Mouse (Mus musculus) brain, embryonic 14.5 days (tissue): ENCODE data around the gene Myo1b. TPM values are rescaled to one million over a fixed set of nuclear protein-coding genes. Genes with fewer than 3 reads are reported as not detected.

Source experiments
- DNase-seq: peaks from one replicate; pipeline ENCODE4 v3.0.0-alpha.2; 2011; ENCODE audit warnings: low read depth
- CTCF ChIP-seq: fragments of 200-500 bp; IDR thresholded peaks from 2 replicates; pipeline ENCODE4 v1.5.1; 2012; ENCODE audit warnings: inconsistent platforms, mild to moderate bottlenecking, moderate library complexity, borderline replicate concordance; ENCODE audit not compliant: insufficient read depth, insufficient read length; ENCODE audit errors: extremely low read depth
- POLR2A ChIP-seq: fragments of 200-500 bp; IDR thresholded peaks from 2 replicates; pipeline ENCODE4 v1.6.1; 2012; ENCODE audit warnings: mild to moderate bottlenecking, inconsistent platforms, borderline replicate concordance; ENCODE audit not compliant: poor library complexity, insufficient read depth, insufficient read length, severe bottlenecking; ENCODE audit errors: extremely low read depth
- polyA plus RNA-seq: library from polyadenylated mRNA; depleted of rRNA; stranded (reverse); fragments of >200 nt; gene quantifications from 2 replicates; pipeline ENCODE4 v1.2.3, GENCODE M21; 2012

Myo1b gene
- polyA plus RNA-seq, 1 experiment, result 59.1 TPM

DNA sequence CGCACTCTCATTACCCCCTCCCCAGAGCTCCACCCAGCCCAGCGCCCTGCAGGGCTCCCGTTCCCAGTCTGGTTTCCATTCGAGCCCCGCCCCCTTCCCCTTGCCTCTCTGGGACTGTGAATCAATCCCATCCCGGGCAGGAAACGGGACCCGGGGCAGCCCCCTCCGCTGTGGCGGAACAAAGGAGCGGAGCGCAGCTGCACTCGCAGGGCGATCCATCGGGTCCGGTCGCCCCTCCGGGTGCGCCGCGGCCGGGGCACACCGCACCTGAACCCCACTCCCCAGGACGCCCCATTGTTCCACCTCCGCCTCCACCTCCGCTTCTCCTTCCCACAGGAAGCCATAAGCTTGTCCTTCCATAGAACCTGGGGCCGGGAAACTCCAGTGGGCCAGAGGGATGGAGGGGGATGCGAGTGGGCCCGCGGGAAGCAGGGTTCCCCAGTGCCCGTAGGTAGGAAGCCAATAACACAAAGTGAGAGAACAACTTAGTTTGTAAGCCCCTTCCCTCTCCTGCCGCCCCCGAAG is 758 bp downstream of the Myo1b start:
- peak; percentile 94 for TF ChIP-seq POLR2A
- no peak for TF ChIP-seq CTCF
- peak; percentile 94 for DNase-seq

DNA sequence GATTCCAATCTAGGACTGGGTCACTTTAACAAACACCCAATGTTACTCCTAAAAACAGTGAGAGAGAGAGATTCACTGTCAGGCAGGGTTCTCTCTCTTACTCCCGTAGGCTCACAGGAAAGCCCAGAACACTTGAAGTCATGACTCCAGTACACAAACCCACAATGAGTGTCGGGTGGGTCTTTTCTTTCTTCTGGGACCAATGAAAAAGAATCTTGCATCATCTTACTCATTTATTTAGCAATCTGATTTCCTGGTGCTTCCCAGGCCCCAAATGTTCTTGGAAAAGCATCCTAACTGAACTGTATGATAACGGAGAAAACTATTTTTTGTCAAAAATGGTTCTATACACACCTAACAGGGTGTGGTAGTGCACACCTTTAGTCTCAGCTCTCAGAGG is 1.8 kb downstream of the Myo1b start:
- TF ChIP-seq CTCF (no peak), POLR2A (no peak)
- no peak for DNase-seq

DNA sequence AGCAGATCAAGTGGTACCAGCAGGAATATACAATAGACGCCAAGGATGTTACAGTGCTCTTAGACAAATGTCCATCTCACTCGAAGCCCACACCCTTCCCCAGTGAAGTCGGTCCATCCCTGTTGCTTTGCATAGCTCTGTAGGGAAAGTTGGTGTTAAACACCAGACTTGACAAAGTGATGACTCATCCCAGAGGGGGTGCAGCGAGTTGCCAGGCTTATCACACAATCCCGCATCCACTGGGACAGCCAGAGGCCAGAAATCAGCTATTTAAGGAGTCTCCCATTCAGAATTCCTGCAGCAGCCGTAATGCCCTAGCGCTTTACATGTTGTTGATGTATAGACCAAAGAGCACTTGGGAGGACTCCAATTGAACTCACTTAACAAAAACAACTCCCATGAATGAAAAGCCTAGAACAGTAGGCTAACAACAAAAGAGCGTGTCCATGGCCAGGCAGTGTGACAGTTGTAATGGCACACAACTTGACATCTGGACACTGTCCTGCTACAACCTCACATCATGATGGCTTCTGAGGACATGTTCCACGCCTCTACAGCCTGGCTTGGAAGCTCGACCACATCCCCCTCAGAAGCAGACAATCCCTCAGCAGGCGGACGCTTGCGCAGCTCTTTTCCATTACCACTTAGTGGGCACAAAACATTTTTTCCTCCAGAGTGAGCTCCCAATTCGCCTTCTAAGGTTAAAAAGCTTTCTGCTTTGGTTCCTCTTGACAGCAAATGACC is 2.6 kb downstream of the Myo1b start:
- peak; percentile 37 for DNase-seq
- TF ChIP-seq CTCF (no peak), POLR2A (no peak)

DNA sequence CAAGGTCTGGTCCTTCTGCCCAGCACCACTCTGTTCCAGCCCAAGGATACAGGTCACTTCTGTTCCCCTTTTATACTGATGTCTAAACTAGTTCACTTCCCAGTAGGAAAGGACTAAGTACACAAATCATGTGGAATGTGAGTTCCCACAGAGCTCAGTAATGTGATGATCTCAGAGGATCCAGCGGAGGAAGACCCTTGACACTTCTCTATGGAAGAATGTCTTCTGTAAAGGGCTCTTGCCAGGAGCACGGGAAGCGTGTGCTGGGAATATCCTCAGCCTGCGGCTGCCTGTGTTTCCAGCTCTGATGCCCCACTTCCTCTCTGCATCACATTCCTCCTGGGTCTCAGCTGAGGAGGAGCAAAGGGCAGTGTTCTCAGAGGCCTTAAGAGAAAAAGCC is 4.5 kb downstream of the Myo1b start:
- TF ChIP-seq CTCF (no peak), POLR2A (no peak)
- DNase-seq, result peak; percentile 31

DNA sequence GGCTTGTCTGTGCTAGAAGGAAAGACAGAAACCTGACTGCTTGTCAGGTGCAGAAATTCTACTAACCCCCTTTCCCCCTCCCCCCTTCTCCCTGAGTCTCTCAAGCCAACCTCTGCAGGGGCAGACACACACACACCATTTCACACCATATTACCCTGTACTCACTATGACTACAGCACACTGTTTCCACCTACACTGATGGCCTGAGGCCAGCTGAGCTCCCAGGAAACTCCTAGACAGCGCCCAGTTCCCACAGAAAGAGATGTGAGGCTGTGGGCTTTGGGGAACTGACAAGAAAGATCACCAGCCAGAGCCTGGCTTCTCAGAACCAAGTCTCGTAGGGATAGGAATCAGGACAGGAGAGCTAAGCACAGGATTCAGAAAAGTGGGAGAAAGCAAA is 6.7 kb downstream of the Myo1b start:
- peak; percentile 47 for DNase-seq
- TF ChIP-seq POLR2A (no peak), CTCF (no peak)

DNA sequence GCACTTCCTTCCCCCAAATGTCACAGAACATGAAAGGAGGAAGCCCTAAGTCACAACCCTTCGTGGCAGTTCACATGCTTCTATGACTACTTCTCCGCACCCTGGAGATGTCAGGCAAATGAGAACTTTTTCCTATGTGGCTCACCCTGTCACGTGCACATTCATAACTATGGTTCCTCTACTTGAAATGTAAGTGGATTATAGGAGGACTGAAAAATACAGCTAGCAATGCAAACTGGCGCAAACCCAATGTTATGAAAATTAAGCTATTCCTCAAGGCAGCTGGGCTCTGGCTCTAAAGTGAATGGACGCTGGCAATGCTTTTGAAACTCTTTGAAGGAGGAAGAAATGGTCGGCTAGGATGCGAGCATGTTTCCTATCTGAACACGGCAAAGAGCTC is 8.1 kb downstream of the Myo1b start:
- TF ChIP-seq POLR2A (no peak), CTCF (no peak)
- peak; percentile 61 for DNase-seq

DNA sequence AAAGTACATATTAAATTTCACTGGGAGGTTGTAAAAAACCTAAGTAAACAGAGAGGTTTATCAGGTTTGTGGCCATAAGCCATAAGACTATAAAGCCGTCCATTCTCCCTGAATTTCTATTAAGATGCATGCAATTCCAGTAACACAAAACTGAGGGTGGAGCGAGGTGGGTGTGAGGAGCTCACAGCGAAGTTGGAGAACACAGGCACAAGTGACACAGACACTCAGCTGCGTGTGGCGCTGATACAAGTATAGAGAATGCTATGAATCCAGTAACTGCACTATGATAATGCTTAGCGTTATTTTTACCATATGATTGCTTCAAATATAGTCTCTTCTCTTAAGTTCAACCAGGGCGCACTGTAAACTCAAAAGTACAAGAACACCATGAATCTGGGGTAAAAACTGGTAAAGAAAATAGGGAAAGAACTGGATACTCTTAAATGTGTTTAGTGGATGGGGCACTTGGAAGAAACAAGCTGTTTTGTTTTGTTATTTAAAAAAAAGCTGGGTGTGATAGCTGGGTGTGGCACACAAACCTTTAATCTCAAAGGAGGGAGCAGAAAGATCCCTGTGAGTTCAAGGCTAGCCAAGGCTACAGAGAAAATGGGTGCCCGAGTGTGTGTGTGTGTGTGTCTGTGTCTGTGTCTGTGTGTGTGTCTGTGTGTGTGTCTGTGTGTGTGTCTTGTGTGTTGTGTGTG is 9.5 kb downstream of the Myo1b start:
- no peak for DNase-seq

DNA sequence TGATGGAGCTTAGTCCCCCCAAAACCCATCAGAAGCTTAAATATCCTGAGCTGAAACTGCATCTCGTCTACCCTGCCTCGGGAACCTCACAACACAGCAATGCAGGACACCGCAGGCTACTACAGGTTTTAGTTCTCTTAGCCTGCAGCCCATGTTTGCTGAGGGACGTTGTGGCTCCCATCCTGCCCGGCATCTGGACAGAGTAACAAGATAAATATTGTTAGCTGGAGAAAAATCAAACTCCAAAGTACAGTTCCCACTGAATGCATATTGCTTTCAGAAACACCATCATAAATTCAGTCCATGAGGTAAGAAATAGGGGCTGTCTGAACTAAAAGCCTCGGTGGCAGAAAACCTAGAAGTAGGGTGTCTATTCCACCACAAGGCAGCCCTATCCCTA is 10.8 kb downstream of the Myo1b start:
- DNase-seq, result no peak

More for the DNA sequence above, 9.5 kb downstream of the Myo1b start:
- TF ChIP-seq CTCF, result no peak
- no peak for TF ChIP-seq POLR2A

DNA sequence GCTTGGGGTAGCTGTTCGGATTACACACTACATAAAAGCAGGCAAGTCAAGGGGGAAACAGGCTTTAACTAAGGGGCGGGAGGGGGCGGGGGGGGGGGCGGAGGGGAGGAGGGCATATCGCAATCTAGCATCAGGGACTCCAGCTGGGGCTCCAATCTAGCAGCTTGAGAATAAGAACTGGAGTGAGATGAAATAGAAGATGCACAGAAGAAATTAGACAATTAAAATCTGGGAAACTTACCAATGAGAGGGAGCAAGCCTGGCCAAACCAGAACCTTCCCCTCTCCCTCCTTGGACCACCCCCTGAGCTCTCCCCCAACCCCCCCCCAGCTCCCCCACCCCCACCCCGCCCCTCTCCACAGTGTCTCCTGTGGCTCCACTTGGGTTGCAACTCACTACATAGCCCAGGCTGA is 18.7 kb downstream of the Myo1b start:
- DNase-seq, result peak; percentile 31
- TF ChIP-seq POLR2A (no peak), CTCF (no peak)

More for the DNA sequence above, 10.8 kb downstream of the Myo1b start:
- TF ChIP-seq CTCF (no peak), POLR2A (no peak)

DNA sequence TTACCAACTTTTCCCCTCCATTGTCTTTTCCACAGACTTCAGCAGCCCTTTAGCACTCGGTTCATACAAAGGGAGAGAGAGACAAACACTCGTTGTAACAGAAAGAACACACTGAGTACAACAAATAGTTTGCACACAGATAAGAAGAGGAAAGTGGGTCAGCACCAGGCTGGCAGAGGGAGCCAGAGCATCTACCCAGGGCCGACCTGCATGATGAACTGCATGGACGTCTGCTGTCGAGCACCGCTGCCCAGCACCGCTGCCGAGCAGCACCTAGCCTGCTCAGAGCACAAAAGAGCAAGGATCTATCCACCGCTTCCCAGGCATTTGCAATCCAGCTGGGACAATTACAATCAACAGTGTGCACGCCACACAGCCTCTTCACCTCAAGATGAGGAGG is 19.9 kb downstream of the Myo1b start:
- TF ChIP-seq POLR2A (no peak), CTCF (no peak)

DNA sequence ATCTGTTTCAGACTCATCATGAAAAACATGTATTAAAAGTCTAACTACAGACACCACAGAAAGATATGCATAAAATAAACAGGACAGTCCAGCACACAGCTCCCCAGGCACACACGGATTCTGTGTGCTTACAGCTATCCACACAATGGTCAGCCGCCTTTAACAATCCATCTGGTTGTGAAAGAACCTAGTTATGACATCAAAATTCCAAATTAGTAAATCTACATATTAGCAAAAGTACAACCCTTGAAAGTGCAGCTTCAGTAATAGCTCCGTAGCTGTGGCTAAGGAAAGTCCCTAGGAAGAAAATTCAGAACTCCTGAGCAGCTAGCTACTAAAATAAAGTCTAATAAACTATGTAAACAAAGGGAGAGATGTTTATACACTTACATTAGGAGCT is 21.1 kb downstream of the Myo1b start:
- no peak for DNase-seq

More for the DNA sequence above, 19.9 kb downstream of the Myo1b start:
- DNase-seq, result peak; percentile 41

DNA sequence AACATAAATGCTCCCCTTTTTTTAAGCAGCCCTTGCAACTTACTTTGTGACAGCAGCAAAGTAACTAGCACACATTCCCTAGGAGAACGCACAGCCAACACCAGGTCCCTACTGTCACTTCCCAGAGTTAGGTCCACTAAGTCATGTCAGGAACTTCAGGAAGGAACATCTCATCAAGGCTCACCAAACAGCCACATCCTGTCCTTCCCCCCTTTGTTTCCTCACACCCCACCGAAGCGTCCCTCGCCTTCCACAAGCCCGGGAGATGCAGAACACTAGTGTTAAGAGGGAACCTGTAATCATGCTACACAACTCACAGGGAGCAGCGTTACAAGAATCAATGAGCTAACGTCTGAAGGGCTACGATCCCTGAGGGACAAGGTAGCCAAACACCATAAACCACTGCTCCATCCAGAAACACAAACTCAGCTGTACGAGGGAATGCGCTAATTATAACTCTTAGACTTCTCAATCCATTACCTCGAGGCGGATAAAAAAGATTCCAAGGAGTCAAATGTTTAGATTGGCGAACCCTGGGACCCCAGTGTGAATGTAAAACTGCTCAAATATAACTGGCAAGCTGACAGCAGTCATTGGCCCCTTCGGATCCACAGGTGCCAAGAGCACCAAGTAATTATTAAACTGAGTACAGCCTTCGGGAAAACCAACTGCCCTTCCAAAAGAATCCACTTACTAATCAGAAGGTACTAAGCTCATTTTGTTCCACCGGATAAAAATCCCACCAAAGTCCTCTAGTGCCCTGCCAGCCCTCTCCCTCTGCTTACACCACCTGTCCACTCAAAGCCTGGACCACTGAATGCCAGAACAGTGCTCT is 22.1 kb downstream of the Myo1b start:
- no peak for DNase-seq
- TF ChIP-seq POLR2A (no peak), CTCF (no peak)

More for the DNA sequence above, 21.1 kb downstream of the Myo1b start:
- TF ChIP-seq POLR2A, result no peak
- no peak for TF ChIP-seq CTCF
